ENCODE assay signal across 1 mouse cellular context in genomic region chr17:35444510-35444909, GRCm38 (mm10). TPM values are rescaled to one million over a fixed set of nuclear protein-coding genes. Genes with fewer than 3 reads are reported as not detected.
"Had no signal": no experiment of that assay in that cellular context is flagged by ENCODE, and none has a peak within 500 bp of the region (broad histone marks: within the 10 kb centered on the region; RNA-seq: fewer than 3 reads in every experiment).

No protein-coding gene starts in this region.

RNA-seq across cellular contexts. Expression of gene H2-Q10, which starts 25.4 kb away (rescaled TPM):
- polyA plus RNA-seq: hindbrain, embryonic 14.5 days had no signal
